Mouse (Mus musculus) midbrain, embryonic 14.5 days (tissue): ENCODE data around the gene Amd1. TPM values are rescaled to one million over a fixed set of nuclear protein-coding genes. Genes with fewer than 3 reads are reported as not detected.

Experiments
- ATAC-seq: fragments of 200-750 bp; cut with Nextera tagmentation; 2 replicates; pipeline ENCODE4 v1.8.0; 2017; ENCODE audit warnings: moderate number of reproducible peaks, moderate library complexity; ENCODE audit not compliant: low FRiP score, low TSS enrichment
- DNase-seq: peaks from one replicate; pipeline ENCODE4 v3.0.0-alpha.2; 2015
- H3K27ac ChIP-seq: fragments of 300-500 bp; sonication (generic); replicated peaks from 2 replicates; pipeline ENCODE4 v1.5.1; 2014; ENCODE audit warnings: mild to moderate bottlenecking, low read depth, low read length, moderate library complexity
- H3K27me3 ChIP-seq: fragments of 300-500 bp; sonication (generic); 2 replicates; pipeline ENCODE4 v1.6.1; 2014; ENCODE audit warnings: low read length, control low read depth, mixed read lengths; ENCODE audit not compliant: control insufficient read depth, insufficient read depth
- H3K36me3 ChIP-seq: fragments of 300-500 bp; sonication (generic); 2 replicates; pipeline ENCODE4 v1.6.1; 2014; ENCODE audit warnings: low read length, control low read depth; ENCODE audit not compliant: control insufficient read depth, insufficient read depth
- H3K4me1 ChIP-seq: fragments of 300-500 bp; sonication (generic); 2 replicates; pipeline ENCODE4 v1.6.1; 2014; ENCODE audit warnings: mild to moderate bottlenecking, antibody characterized with exemption, low read length, control low read depth; ENCODE audit not compliant: control insufficient read depth, insufficient read depth
- H3K4me2 ChIP-seq: fragments of 300-500 bp; sonication (generic); 2 replicates; pipeline ENCODE4 v1.6.1; 2014; ENCODE audit warnings: mild to moderate bottlenecking, low read length, moderate library complexity
- H3K4me3 ChIP-seq: fragments of 300-500 bp; sonication (generic); replicated peaks from 2 replicates; pipeline ENCODE4 v1.5.1; 2014; ENCODE audit warnings: low read depth, low read length
- H3K9ac ChIP-seq: fragments of 300-500 bp; sonication (generic); replicated peaks from 2 replicates; pipeline ENCODE4 v1.6.1; 2014; ENCODE audit warnings: mild to moderate bottlenecking, low read length, moderate library complexity
- H3K9me3 ChIP-seq: fragments of 300-500 bp; sonication (generic); 2 replicates; pipeline ENCODE4 v1.6.1; 2016; ENCODE audit warnings: low read length, control low read depth, mixed read lengths; ENCODE audit not compliant: control insufficient read depth
- WGBS: fragments of 180-500 bp; shearing (Covaris S2); extraction: QIAGEN DNeasy Blood & Tissue Kit; methylation state at CpG from one replicate; pipeline ENCODE4 v1.1.7; 2014; 5-methylcytosine and 5-hydroxymethylcytosine counted together
- polyA plus RNA-seq: library from polyadenylated mRNA; unstranded; fragments of >200 nt; fragmentation: Nextera tagmentation; extraction: Ambion mirVana; gene quantifications from 2 replicates; pipeline ENCODE4 v1.2.1, GENCODE M21; 2014

Amd1 gene
- polyA plus RNA-seq, 1 experiment from 2014 or later, result 46.0 TPM

GRCm38 (mm10) chr10:40284997-40285396 is 17.0 kb downstream of the Amd1 start:
- DNase-seq, result no peak
- no peak overlapping the region for H3K4me2 ChIP-seq
- no peaks in the 10 kb centered on the region for H3K27me3 ChIP-seq
- H3K4me3 ChIP-seq, result no peak overlapping the region
- 94% methylated on average over 3 of the region's 3 CpGs for WGBS
- H3K36me3 ChIP-seq, result peaks cover 29% of the 10 kb centered on the region
- H3K9ac ChIP-seq, result no peak overlapping the region
- H3K4me1 ChIP-seq, result no peaks in the 10 kb centered on the region
- no peak for ATAC-seq
- H3K9me3 ChIP-seq, result no peaks in the 10 kb centered on the region
- no peak overlapping the region for H3K27ac ChIP-seq

GRCm38 (mm10) chr10:40284179-40284831 is 17.7 kb downstream of the Amd1 start:
- H3K27ac ChIP-seq, result no peak overlapping the region
- ATAC-seq (no peak), DNase-seq (no peak)
- no peak overlapping the region for H3K9ac ChIP-seq
- H3K4me3 ChIP-seq, result no peak overlapping the region
- peaks cover 24% of the 10 kb centered on the region for H3K36me3 ChIP-seq
- 71% methylated on average over 10 of the region's 10 CpGs for WGBS
- no peaks in the 10 kb centered on the region for H3K27me3 ChIP-seq
- no peaks in the 10 kb centered on the region for H3K4me1 ChIP-seq
- no peak overlapping the region for H3K4me2 ChIP-seq
- no peaks in the 10 kb centered on the region for H3K9me3 ChIP-seq

- no peak overlapping the region for H3K9ac ChIP-seq
- H3K27ac ChIP-seq, result no peak overlapping the region
- 94% methylated on average over 9 of the region's 9 CpGs for WGBS
- H3K9me3 ChIP-seq, result no peaks in the 10 kb centered on the region
- no peaks in the 10 kb centered on the region for H3K27me3 ChIP-seq
- no peak overlapping the region for H3K4me2 ChIP-seq
- no peak for ATAC-seq
- H3K36me3 ChIP-seq, result peaks cover 23% of the 10 kb centered on the region
- no peak for DNase-seq
- H3K4me1 ChIP-seq, result no peaks in the 10 kb centered on the region
- H3K4me3 ChIP-seq, result no peak overlapping the region
These were observed 18.4 kb downstream of the Amd1 start for GRCm38 (mm10) chr10:40283636-40284035.

GRCm38 (mm10) chr10:40281565-40281964 is 20.4 kb downstream of the Amd1 start:
- no peaks in the 10 kb centered on the region for H3K9me3 ChIP-seq
- H3K4me3 ChIP-seq, result no peak overlapping the region
- no peak overlapping the region for H3K4me2 ChIP-seq
- ATAC-seq (no peak), DNase-seq (no peak)
- H3K27me3 ChIP-seq, result no peaks in the 10 kb centered on the region
- no peak overlapping the region for H3K9ac ChIP-seq
- peaks cover 16% of the 10 kb centered on the region for H3K36me3 ChIP-seq
- H3K4me1 ChIP-seq, result no peaks in the 10 kb centered on the region
- WGBS, result 94% methylated on average over 2 of the region's 2 CpGs
- no peak overlapping the region for H3K27ac ChIP-seq

GRCm38 (mm10) chr10:40278317-40278716 is 23.7 kb downstream of the Amd1 start:
- ATAC-seq (no peak), DNase-seq (no peak)
- H3K36me3 ChIP-seq, result no peaks in the 10 kb centered on the region
- H3K4me3 ChIP-seq, result no peak overlapping the region
- no peak overlapping the region for H3K9ac ChIP-seq
- H3K27ac ChIP-seq, result no peak overlapping the region
- no peaks in the 10 kb centered on the region for H3K9me3 ChIP-seq
- no peaks in the 10 kb centered on the region for H3K4me1 ChIP-seq
- WGBS, result 78% methylated on average over 5 of the region's 5 CpGs
- H3K27me3 ChIP-seq, result no peaks in the 10 kb centered on the region
- no peak overlapping the region for H3K4me2 ChIP-seq

GRCm38 (mm10) chr10:40275991-40276390 is 26.0 kb downstream of the Amd1 start:
- no peak overlapping the region for H3K4me3 ChIP-seq
- DNase-seq (no peak), ATAC-seq (no peak)
- no peaks in the 10 kb centered on the region for H3K4me1 ChIP-seq
- no peaks in the 10 kb centered on the region for H3K9me3 ChIP-seq
- H3K4me2 ChIP-seq, result no peak overlapping the region
- 86% methylated on average over 7 of the region's 7 CpGs for WGBS
- no peak overlapping the region for H3K9ac ChIP-seq
- H3K27ac ChIP-seq, result no peak overlapping the region
- H3K27me3 ChIP-seq, result no peaks in the 10 kb centered on the region
- no peaks in the 10 kb centered on the region for H3K36me3 ChIP-seq

- Histone ChIP-seq H3K27me3 (no peaks in the 10 kb centered on the region), H3K9me3 (no peaks in the 10 kb centered on the region), H3K4me2 (no peak overlapping the region), H3K4me1 (no peaks in the 10 kb centered on the region), H3K27ac (no peak overlapping the region), H3K4me3 (no peak overlapping the region), H3K9ac (no peak overlapping the region), H3K36me3 (no peaks in the 10 kb centered on the region)
- WGBS, result 89% methylated on average over 5 of the region's 5 CpGs
- DNase-seq, result no peak
- no peak for ATAC-seq
These were observed 28.0 kb downstream of the Amd1 start for GRCm38 (mm10) chr10:40273938-40274337.

- Histone ChIP-seq H3K27ac (no peak overlapping the region), H3K4me1 (no peaks in the 10 kb centered on the region), H3K9ac (no peak overlapping the region), H3K4me3 (no peak overlapping the region), H3K9me3 (no peaks in the 10 kb centered on the region), H3K27me3 (no peaks in the 10 kb centered on the region), H3K36me3 (no peaks in the 10 kb centered on the region), H3K4me2 (no peak overlapping the region)
- ATAC-seq, result no peak
- WGBS, result 85% methylated on average over 3 of the region's 3 CpGs
- no peak for DNase-seq
These were observed 30.8 kb downstream of the Amd1 start for GRCm38 (mm10) chr10:40271216-40271615.

- no peaks in the 10 kb centered on the region for H3K36me3 ChIP-seq
- H3K9me3 ChIP-seq, result no peaks in the 10 kb centered on the region
- WGBS, result 88% methylated on average over 3 of the region's 3 CpGs
- DNase-seq (no peak), ATAC-seq (no peak)
- no peaks in the 10 kb centered on the region for H3K27me3 ChIP-seq
- no peak overlapping the region for H3K4me3 ChIP-seq
- no peak overlapping the region for H3K27ac ChIP-seq
- no peak overlapping the region for H3K9ac ChIP-seq
- no peak overlapping the region for H3K4me2 ChIP-seq
- no peaks in the 10 kb centered on the region for H3K4me1 ChIP-seq
These were observed 37.1 kb downstream of the Amd1 start for GRCm38 (mm10) chr10:40264920-40265319.
